Mouse (Mus musculus) neural tube, embryonic 14.5 days (tissue): ENCODE data around the gene Rab37. TPM values are rescaled to one million over a fixed set of nuclear protein-coding genes. Genes with fewer than 3 reads are reported as not detected.
A peak's percentile ranks its signal among the peaks of the same experiment; 100 is the strongest.

Experiments used
- ATAC-seq: fragments of 200-750 bp; cut with Nextera tagmentation; 2 replicates; pipeline ENCODE4 v1.8.0; 2017; ENCODE audit warnings: low read depth, mild to moderate bottlenecking, moderate TSS enrichment, moderate library complexity
- H3K27ac ChIP-seq: fragments of 300-500 bp; sonication (generic); 2 replicates; pipeline ENCODE4 v1.5.1; 2014; ENCODE audit warnings: low read depth, mild to moderate bottlenecking, control low read depth, low read length, moderate library complexity, mixed read lengths
- H3K27me3 ChIP-seq: fragments of 300-500 bp; sonication (generic); 2 replicates; pipeline ENCODE4 v1.6.1; 2014; ENCODE audit warnings: low read length; ENCODE audit not compliant: control insufficient read depth, insufficient read depth
- H3K36me3 ChIP-seq: fragments of 300-500 bp; sonication (generic); 2 replicates; pipeline ENCODE4 v1.6.1; 2014; ENCODE audit warnings: low read length, mixed read lengths; ENCODE audit not compliant: control insufficient read depth, insufficient read depth
- H3K4me1 ChIP-seq: fragments of 300-500 bp; sonication (generic); 2 replicates; pipeline ENCODE4 v1.6.1; 2014; ENCODE audit warnings: low read length; ENCODE audit not compliant: control insufficient read depth, insufficient read depth
- H3K4me2 ChIP-seq: fragments of 300-500 bp; sonication (generic); 2 replicates; pipeline ENCODE4 v1.6.1; 2014; ENCODE audit warnings: mild to moderate bottlenecking, low read depth, low read length, control low read depth
- H3K4me3 ChIP-seq: fragments of 300-500 bp; sonication (generic); 2 replicates; pipeline ENCODE4 v1.5.1; 2014; ENCODE audit warnings: low read depth, low read length, control low read depth, mixed read lengths
- H3K9ac ChIP-seq: fragments of 300-500 bp; sonication (generic); replicated peaks from 2 replicates; pipeline ENCODE4 v1.6.1; 2014; ENCODE audit warnings: low read depth, mild to moderate bottlenecking, control low read depth, low read length, mixed read lengths
- H3K9me3 ChIP-seq: fragments of 300-500 bp; sonication (generic); 2 replicates; pipeline ENCODE4 v1.6.1; 2016; ENCODE audit warnings: low read length; ENCODE audit not compliant: control insufficient read depth
- WGBS: fragments of 180-500 bp; shearing (Covaris S2); extraction: QIAGEN DNeasy Blood & Tissue Kit; methylation state at CpG from one replicate; pipeline ENCODE4 v1.1.7; 2014; 5-methylcytosine and 5-hydroxymethylcytosine counted together
- polyA plus RNA-seq: library from polyadenylated mRNA; unstranded; fragments of >200 nt; fragmentation: Nextera tagmentation; extraction: Ambion mirVana; gene quantifications from 2 replicates; pipeline ENCODE4 v1.2.1, GENCODE M21; 2014

Rab37 gene
- polyA plus RNA-seq, 1 experiment from 2014 or later: 0.25 TPM

- H3K9me3 ChIP-seq: no peaks in the 10 kb centered on the region
- peak overlapping the region; percentile 54 for H3K9ac ChIP-seq
- ATAC-seq: no peak; the same call in 1 of the 2 replicates
- whole genome bisulfite sequencing: under 1% methylated on average over 14 of the region's 14 CpGs
- H3K27ac ChIP-seq: no peak overlapping the region
- H3K4me3 ChIP-seq: peak overlapping the region; percentile 59
- H3K36me3 ChIP-seq: no peaks in the 10 kb centered on the region
- H3K4me1 ChIP-seq: peaks cover 18% of the 10 kb centered on the region
- peak overlapping the region; percentile 62 for H3K4me2 ChIP-seq
- peaks cover 11% of the 10 kb centered on the region for H3K27me3 ChIP-seq
Observed at GRCm38 (mm10) chr11:115164341-115164975, 73.2 kb downstream of the Rab37 start.

DNA sequence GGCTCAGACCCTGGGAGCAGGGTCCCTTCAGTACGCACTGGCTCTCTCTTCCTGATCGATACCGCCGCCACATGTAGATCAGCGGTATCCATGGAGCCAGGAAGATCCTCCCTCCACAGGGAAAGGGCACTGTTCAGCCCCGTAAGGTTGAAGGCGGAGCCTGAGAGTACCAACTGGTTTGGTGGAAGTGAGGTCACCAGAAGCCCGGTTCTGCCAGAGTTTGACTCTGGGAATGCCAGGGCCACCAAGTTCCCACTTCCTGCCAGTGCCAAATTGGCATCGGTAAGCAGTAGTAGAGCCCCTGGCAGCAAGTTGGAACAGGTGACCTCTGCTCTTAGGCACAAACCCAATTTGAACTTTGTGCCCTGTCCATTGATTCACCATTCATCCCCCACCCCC is 73.7 kb downstream of the Rab37 start:
- Histone ChIP-seq H3K4me3 (peak overlapping the region; percentile 59), H3K4me1 (peaks cover 18% of the 10 kb centered on the region), H3K4me2 (peak overlapping the region; percentile 62), H3K36me3 (no peaks in the 10 kb centered on the region), H3K9me3 (no peaks in the 10 kb centered on the region), H3K27ac (no peak overlapping the region), H3K27me3 (peaks cover 11% of the 10 kb centered on the region), H3K9ac (peak overlapping the region; percentile 32; the same call in 1 of the 2 replicates)
- ATAC-seq: no peak
- WGBS: 3% methylated on average over 9 of the region's 9 CpGs

- H3K36me3 ChIP-seq: no peaks in the 10 kb centered on the region
- ATAC-seq: no peak
- peaks cover 11% of the 10 kb centered on the region for H3K27me3 ChIP-seq
- H3K4me2 ChIP-seq: no peak overlapping the region
- no peak overlapping the region for H3K27ac ChIP-seq
- H3K9ac ChIP-seq: no peak overlapping the region
- 82% methylated on average over 3 of the region's 3 CpGs for WGBS
- no peak overlapping the region for H3K4me3 ChIP-seq
- H3K4me1 ChIP-seq: peaks cover 19% of the 10 kb centered on the region
- H3K9me3 ChIP-seq: no peaks in the 10 kb centered on the region
Observed at GRCm38 (mm10) chr11:115166776-115167175, 75.5 kb downstream of the Rab37 start.

DNA sequence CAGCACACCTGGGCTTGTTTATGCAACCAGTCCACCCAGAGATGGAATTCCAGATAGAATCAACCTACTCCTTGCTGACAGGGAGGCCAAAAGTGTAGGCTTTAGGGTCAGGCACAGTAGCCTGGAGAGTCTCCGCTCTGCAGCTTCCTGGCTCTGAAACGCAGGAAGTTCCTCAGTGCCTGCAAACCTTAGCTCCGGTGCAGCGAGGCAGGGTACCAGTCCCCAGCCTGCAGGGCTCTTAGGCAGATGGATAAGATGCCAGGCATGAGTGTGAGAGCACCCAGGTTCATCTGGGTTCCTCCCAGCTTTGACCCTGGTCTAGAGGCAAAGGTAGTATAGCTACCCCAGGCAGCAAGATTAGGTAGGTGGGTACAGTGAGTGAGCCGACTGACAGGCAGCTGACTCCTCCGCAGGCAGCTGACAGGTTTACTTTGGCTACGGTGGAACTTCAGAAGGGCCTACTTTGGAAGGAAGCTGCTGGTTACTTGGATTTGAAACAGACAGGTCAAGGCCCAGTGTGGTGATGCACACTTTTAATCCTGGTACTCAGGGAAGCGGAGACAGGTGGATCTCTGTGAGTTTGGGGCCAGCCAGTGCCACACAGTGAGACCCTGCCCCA is 76.5 kb downstream of the Rab37 start:
- H3K4me1 ChIP-seq: peaks cover 27% of the 10 kb centered on the region
- H3K4me2 ChIP-seq: no peak overlapping the region
- no peak overlapping the region for H3K4me3 ChIP-seq
- no peak for ATAC-seq
- no peak overlapping the region for H3K9ac ChIP-seq
- no peaks in the 10 kb centered on the region for H3K9me3 ChIP-seq
- 84% methylated on average over 8 of the region's 8 CpGs for WGBS
- H3K27ac ChIP-seq: no peak overlapping the region
- no peaks in the 10 kb centered on the region for H3K36me3 ChIP-seq
- H3K27me3 ChIP-seq: peaks cover 11% of the 10 kb centered on the region

DNA sequence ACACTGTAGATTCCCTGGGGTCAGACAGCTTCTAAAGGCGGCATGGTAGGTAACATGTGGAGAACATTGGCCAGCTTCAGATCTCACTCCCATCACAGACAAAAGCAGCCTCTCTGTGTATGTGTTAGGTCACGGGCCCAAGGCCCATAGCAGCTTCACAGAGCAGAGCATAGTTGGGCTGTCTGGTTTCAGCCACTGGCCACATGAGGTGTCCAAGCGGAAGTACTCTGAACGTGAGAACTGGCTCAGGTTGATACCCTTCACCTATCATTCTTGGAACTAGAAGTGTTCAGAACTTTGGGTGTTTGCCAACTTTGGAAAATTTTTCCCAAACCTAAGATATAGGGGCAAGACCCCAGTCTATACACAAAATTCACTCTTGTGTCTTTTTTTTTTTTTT is 78.2 kb downstream of the Rab37 start:
- Histone ChIP-seq H3K36me3 (no peaks in the 10 kb centered on the region), H3K4me2 (no peak overlapping the region), H3K27me3 (no peaks in the 10 kb centered on the region), H3K9ac (no peak overlapping the region), H3K4me1 (peaks cover 21% of the 10 kb centered on the region), H3K9me3 (no peaks in the 10 kb centered on the region), H3K27ac (no peak overlapping the region), H3K4me3 (no peak overlapping the region)
- WGBS: 90% methylated on average over 4 of the region's 4 CpGs
- ATAC-seq: no peak

DNA sequence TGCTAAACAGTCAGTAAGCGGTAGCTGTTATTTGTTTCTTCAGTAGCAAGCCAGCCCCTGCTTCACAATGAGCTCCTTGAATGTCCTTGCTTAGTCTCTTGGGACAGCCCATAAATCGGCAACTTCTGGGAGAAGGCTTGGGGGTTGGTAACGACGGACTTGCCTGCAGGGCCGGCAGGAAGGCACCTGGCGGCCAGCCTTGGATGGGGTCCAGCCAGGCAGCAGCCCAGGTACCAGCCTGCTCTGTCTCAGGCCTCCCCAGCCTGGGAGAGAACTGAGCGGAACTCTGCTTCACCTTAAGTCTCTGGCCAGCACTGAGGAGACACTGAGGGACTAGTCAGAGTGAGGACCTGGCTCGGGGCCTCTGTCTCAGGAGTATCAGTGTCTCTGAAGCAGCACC is 79.9 kb downstream of the Rab37 start:
- Histone ChIP-seq H3K4me1 (peaks cover 19% of the 10 kb centered on the region), H3K27me3 (no peaks in the 10 kb centered on the region), H3K9ac (no peak overlapping the region), H3K36me3 (no peaks in the 10 kb centered on the region), H3K27ac (no peak overlapping the region), H3K4me3 (no peak overlapping the region), H3K9me3 (no peaks in the 10 kb centered on the region), H3K4me2 (no peak overlapping the region)
- ATAC-seq: no peak
- WGBS: 27% methylated on average over 8 of the region's 8 CpGs

DNA sequence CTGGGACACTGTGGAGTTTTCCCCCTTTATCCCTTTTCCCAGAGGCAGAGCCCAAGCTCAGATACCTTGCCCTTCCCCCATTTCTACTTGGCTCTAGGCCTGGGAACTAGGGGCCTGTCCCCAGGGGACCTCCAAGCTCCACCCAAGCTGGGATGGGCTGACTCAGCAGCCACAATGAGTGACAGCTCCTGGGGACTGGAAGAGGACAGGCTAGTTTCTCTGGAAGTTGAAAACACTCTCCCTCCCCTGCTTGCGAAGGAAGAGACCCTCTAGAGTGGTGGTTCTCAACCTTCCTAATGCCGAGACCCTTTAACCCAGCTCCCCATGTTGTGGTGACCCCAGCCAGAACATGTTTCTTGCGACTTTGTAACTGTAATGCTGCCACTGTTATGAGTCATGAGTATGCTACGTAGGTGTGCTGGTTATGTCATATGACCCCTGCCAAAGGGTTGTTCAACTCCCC is 81.6 kb downstream of the Rab37 start:
- peaks cover 19% of the 10 kb centered on the region for H3K4me1 ChIP-seq
- no peak overlapping the region for H3K4me2 ChIP-seq
- no peaks in the 10 kb centered on the region for H3K36me3 ChIP-seq
- H3K27me3 ChIP-seq: no peaks in the 10 kb centered on the region
- 33% methylated on average over 4 of the region's 4 CpGs for WGBS
- no peak overlapping the region for H3K4me3 ChIP-seq
- no peak overlapping the region for H3K9ac ChIP-seq
- ATAC-seq: no peak
- H3K27ac ChIP-seq: no peak overlapping the region
- H3K9me3 ChIP-seq: no peaks in the 10 kb centered on the region

DNA sequence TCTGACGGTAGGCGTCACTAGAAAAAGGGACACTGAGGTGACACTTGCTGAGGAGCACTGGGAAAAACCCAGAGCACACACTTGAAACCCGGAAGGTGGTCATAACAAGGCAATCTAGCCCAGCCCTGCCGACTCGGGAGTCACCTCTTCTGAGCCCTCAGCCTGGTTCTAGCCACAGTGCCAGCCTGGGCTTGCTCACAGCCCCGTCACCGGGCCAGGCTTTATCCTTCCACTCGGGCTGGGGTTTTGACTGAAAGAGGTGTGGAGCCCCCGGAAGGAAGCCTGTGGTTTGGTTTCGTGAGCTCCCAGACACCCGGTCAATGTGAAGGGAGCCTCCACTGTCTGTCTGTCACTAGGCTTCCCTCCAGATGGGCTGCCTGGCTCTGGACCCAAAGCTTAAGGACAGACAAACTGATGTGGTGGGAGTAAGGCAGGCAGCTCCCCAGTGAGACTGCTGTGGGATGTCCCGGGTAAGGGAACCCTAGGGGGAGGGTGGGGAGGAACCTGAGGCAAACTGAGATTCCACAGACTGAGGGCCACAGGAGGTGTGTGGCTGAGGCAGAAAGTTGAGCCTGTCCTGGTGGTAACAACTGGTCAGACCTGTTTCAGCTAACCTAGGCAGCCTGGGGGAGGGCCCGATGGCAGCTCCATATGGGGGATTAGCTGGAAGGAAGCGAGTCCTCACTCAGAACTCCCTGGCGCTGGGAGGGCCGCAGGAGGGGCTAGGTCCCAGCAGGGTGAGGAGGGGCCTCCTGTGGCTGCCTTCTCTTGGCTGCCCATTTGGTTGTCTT is 82.5 kb downstream of the Rab37 start:
- no peak overlapping the region for H3K27ac ChIP-seq
- WGBS: 15% methylated on average over 16 of the region's 16 CpGs
- H3K9me3 ChIP-seq: no peaks in the 10 kb centered on the region
- no peak overlapping the region for H3K4me3 ChIP-seq
- H3K4me1 ChIP-seq: peaks cover 19% of the 10 kb centered on the region
- no peaks in the 10 kb centered on the region for H3K36me3 ChIP-seq
- H3K27me3 ChIP-seq: no peaks in the 10 kb centered on the region
- H3K9ac ChIP-seq: no peak overlapping the region
- no peak overlapping the region for H3K4me2 ChIP-seq
- ATAC-seq: no peak
